Mouse (Mus musculus): ENCODE measurements around the gene Serp2. TPM values are rescaled to one million over a fixed set of nuclear protein-coding genes. Genes with fewer than 3 reads are reported as not detected.
A peak's percentile ranks its signal among the peaks of the same experiment; 100 is the strongest.

Gene Serp2
- 1 to 10 TPM; 1.3 to 2.1 TPM for polyA plus RNA-seq (2017; shearing (Covaris generic))

- ATAC-seq = no peak
Measured at GRCm38 (mm10) chr14:76556852-76557208, at the start of gene Serp2. Gene Serp2, minus strand, starts transcription at chr14:76556889.

GRCm38 (mm10) chr14:76605931-76606534 is 49.3 kb upstream of the Serp2 start:
- ATAC-seq = no peak

GRCm38 (mm10) chr14:76604012-76604411 is 47.3 kb upstream of the Serp2 start:
- no peak for ATAC-seq

GRCm38 (mm10) chr14:76601654-76602053 is 45.0 kb upstream of the Serp2 start:
- ATAC-seq = no peak

GRCm38 (mm10) chr14:76600391-76600790 is 43.7 kb upstream of the Serp2 start:
- no peak for ATAC-seq

GRCm38 (mm10) chr14:76599706-76600105 is 43.0 kb upstream of the Serp2 start:
- ATAC-seq = no peak

- peak; percentile 20 for ATAC-seq
Measured at GRCm38 (mm10) chr14:76598518-76599216, 42.0 kb upstream of the Serp2 start.

- ATAC-seq = no peak
Measured at GRCm38 (mm10) chr14:76597751-76598150, 41.1 kb upstream of the Serp2 start.

- no peak for ATAC-seq
Measured at GRCm38 (mm10) chr14:76595048-76595859, 38.6 kb upstream of the Serp2 start.

- ATAC-seq = no peak
Measured at GRCm38 (mm10) chr14:76594351-76594885, 37.7 kb upstream of the Serp2 start.

- no peak for ATAC-seq
Measured at GRCm38 (mm10) chr14:76593630-76594193, 37.0 kb upstream of the Serp2 start.

- no peak for ATAC-seq
Measured at GRCm38 (mm10) chr14:76592721-76593120, 36.0 kb upstream of the Serp2 start.

- no peak for ATAC-seq
Measured at GRCm38 (mm10) chr14:76592090-76592489, 35.4 kb upstream of the Serp2 start.

GRCm38 (mm10) chr14:76590134-76590533 is 33.4 kb upstream of the Serp2 start:
- ATAC-seq = no peak

GRCm38 (mm10) chr14:76589671-76590070 is 33.0 kb upstream of the Serp2 start:
- ATAC-seq = no peak

- ATAC-seq = peak; percentile 42
Measured at GRCm38 (mm10) chr14:76585831-76586405, 29.2 kb upstream of the Serp2 start.

- ATAC-seq = no peak
Measured at GRCm38 (mm10) chr14:76583985-76584384, 27.3 kb upstream of the Serp2 start.

GRCm38 (mm10) chr14:76581974-76582922 is 25.6 kb upstream of the Serp2 start:
- peak; percentile 72 for ATAC-seq

GRCm38 (mm10) chr14:76579660-76580061 is 23.0 kb upstream of the Serp2 start:
- peak; percentile 65 for ATAC-seq

GRCm38 (mm10) chr14:76577840-76578239 is 21.2 kb upstream of the Serp2 start:
- no peak for ATAC-seq

GRCm38 (mm10) chr14:76570292-76570691 is 13.6 kb upstream of the Serp2 start:
- peak; percentile 37 for ATAC-seq

Measured in CD4-positive, CD25-positive, alpha-beta regulatory T cell, adult 4 months (primary cell).